Mouse (Mus musculus): Measurements from ENCODE around the gene Oser1. TPM values are rescaled to one million over a fixed set of nuclear protein-coding genes. Genes with fewer than 3 reads are reported as not detected.

Gene Oser1
- total and polyA plus RNA-seq, 3 experiments: 29.0 to 44.9 (median 38.1) TPM

GRCm38 (mm10) chr2:163372627-163373026 lies 51.9 kb downstream of the Oser1 start:
- dilution Hi-C loops (cut with MboI; ENCODE audit: extremely low pct_ligation_motif_present, extremely low pct_unique_long_range_greater_than_20kb, low sequenced_read_pairs) (no loop called here), in situ Hi-C loops (cut with MboI; ENCODE audit: low pct_ligation_motif_present, low pct_unique_long_range_greater_than_20kb, low sequenced_read_pairs) (no loop called here)
- H3K9me3 ChIP-seq (replicated peaks; ENCODE audit: low read length): peaks cover 4% of the 10 kb centered on the region
- H3K79me2 ChIP-seq (replicated peaks; ENCODE audit: control insufficient read depth, extremely low read depth, insufficient read depth, poor library complexity, severe bottlenecking): no peaks in the 10 kb centered on the region
- H3K9ac ChIP-seq (ENCODE audit: insufficient read depth, low read depth): no peak overlapping the region
- TF ChIP-seq GABPA (IDR thresholded peaks at IDR 0.05; ENCODE audit: insufficient replicate concordance, low read depth, low read length) (no peak), ETS1 (conservative IDR thresholded peaks at IDR 0.05; ENCODE audit: low read depth, low read length) (no peak), NRF1 (IDR thresholded peaks at IDR 0.05; ENCODE audit: low read depth, low read length) (no peak), MAZ (IDR thresholded peaks at IDR 0.05; ENCODE audit: low read depth, low read length) (no peak), POLR2A (IDR thresholded peaks at IDR 0.05; ENCODE audit: low read depth, low read length) (no peak), ZC3H11A (IDR thresholded peaks at IDR 0.05; ENCODE audit: low read depth, low read length) (no peak), ZKSCAN1 (IDR thresholded peaks at IDR 0.05; ENCODE audit: borderline replicate concordance, low read depth, low read length) (no peak), TCF12 (IDR thresholded peaks at IDR 0.05; ENCODE audit: low read depth, low read length) (no peak), SMC3 (IDR thresholded peaks at IDR 0.05; ENCODE audit: low read depth, low read length) (no peak), MAX (IDR thresholded peaks at IDR 0.05; ENCODE audit: low read length) (no peak), BHLHE40 (IDR thresholded peaks at IDR 0.05; ENCODE audit: low read depth, low read length) (no peak), RCOR1 (conservative IDR thresholded peaks at IDR 0.05; ENCODE audit: low read depth, low read length) (no peak)
- DNase-seq (ENCODE audit: extremely low read depth): no peak
- H3K4me3 ChIP-seq (replicated peaks in 1 of 3; ENCODE audit: low read depth in 2 of 3, low read length in 2 of 3, poor library complexity in 1 of 3): no peak overlapping the region
- H3K27ac ChIP-seq (ENCODE audit: insufficient read depth, low read depth): no peak overlapping the region
- H3K4me2 ChIP-seq (ENCODE audit: insufficient read depth, low read depth, poor library complexity, severe bottlenecking): no peak overlapping the region
- H3K4me1 ChIP-seq (ENCODE audit: control insufficient read depth in 1 of 2, insufficient read depth in 2 of 2): peaks cover 0 to 3% of the 10 kb centered on the region in 2 experiments; a peak in 1 of 4 replicates
- H3K27me3 ChIP-seq (replicated peaks): peaks cover 75% of the 10 kb centered on the region
- H3K36me3 ChIP-seq (replicated peaks in 1 of 2; ENCODE audit: control insufficient read depth in 1 of 2, insufficient read depth in 1 of 2, low read length in 1 of 2): no peaks in the 10 kb centered on the region

- Histone ChIP-seq H3K27me3 (replicated peaks) (peaks cover 79% of the 10 kb centered on the region), H3K4me1 (ENCODE audit: control insufficient read depth in 1 of 2, insufficient read depth in 2 of 2) (no peaks in the 10 kb centered on the region), H3K4me3 (replicated peaks in 1 of 3; ENCODE audit: low read depth in 2 of 3, low read length in 2 of 3, poor library complexity in 1 of 3) (no peak overlapping the region), H3K9me3 (replicated peaks; ENCODE audit: low read length) (no peaks in the 10 kb centered on the region), H3K9ac (ENCODE audit: insufficient read depth, low read depth) (no peak overlapping the region), H3K36me3 (replicated peaks in 1 of 2; ENCODE audit: control insufficient read depth in 1 of 2, insufficient read depth in 1 of 2, low read length in 1 of 2) (no peaks in the 10 kb centered on the region), H3K79me2 (replicated peaks; ENCODE audit: control insufficient read depth, extremely low read depth, insufficient read depth, poor library complexity, severe bottlenecking) (no peaks in the 10 kb centered on the region), H3K4me2 (ENCODE audit: insufficient read depth, low read depth, poor library complexity, severe bottlenecking) (no peak overlapping the region), H3K27ac (ENCODE audit: insufficient read depth, low read depth) (no peak overlapping the region)
- dilution Hi-C loops (cut with MboI; ENCODE audit: extremely low pct_ligation_motif_present, extremely low pct_unique_long_range_greater_than_20kb, low sequenced_read_pairs): no loop called here
- no peak for DNase-seq (ENCODE audit: extremely low read depth)
- in situ Hi-C loops (cut with MboI; ENCODE audit: low pct_ligation_motif_present, low pct_unique_long_range_greater_than_20kb, low sequenced_read_pairs): no loop called here
- TF ChIP-seq ELF1 (IDR thresholded peaks at IDR 0.05; ENCODE audit: low read depth, low read length) (no peak), IRF4 (IDR thresholded peaks at IDR 0.05; ENCODE audit: low read depth, low read length) (no peak), JUND (conservative IDR thresholded peaks at IDR 0.05; ENCODE audit: low read depth, low read length) (no peak), BHLHE40 (IDR thresholded peaks at IDR 0.05; ENCODE audit: low read depth, low read length) (no peak), USF1 (IDR thresholded peaks at IDR 0.05; ENCODE audit: low read depth, low read length) (no peak), HCFC1 (IDR thresholded peaks at IDR 0.05; ENCODE audit: low read depth, low read length) (no peak), PAX5 (IDR thresholded peaks at IDR 0.05; ENCODE audit: low read length) (no peak), CHD2 (IDR thresholded peaks at IDR 0.05; ENCODE audit: low read length) (no peak), ETS1 (conservative IDR thresholded peaks at IDR 0.05; ENCODE audit: low read depth, low read length) (no peak), MYC (IDR thresholded peaks at IDR 0.05; ENCODE audit: low read depth, low read length) (no peak), RAD21 (IDR thresholded peaks at IDR 0.05; ENCODE audit: low read depth, low read length) (no peak), ZNF384 (IDR thresholded peaks at IDR 0.05; ENCODE audit: low read depth, low read length) (no peak), MEF2A (IDR thresholded peaks at IDR 0.05; ENCODE audit: borderline replicate concordance, low read depth, low read length) (no peak), GABPA (IDR thresholded peaks at IDR 0.05; ENCODE audit: insufficient replicate concordance, low read depth, low read length) (no peak), ZC3H11A (IDR thresholded peaks at IDR 0.05; ENCODE audit: low read depth, low read length) (no peak), TCF12 (IDR thresholded peaks at IDR 0.05; ENCODE audit: low read depth, low read length) (no peak), E2F4 (IDR thresholded peaks at IDR 0.05; ENCODE audit: insufficient replicate concordance, low read depth, low read length) (no peak), MAZ (IDR thresholded peaks at IDR 0.05; ENCODE audit: low read depth, low read length) (no peak), CTCF (conservative IDR thresholded peaks at IDR 0.05 in 1 of 2, IDR thresholded peaks at IDR 0.05 in 1 of 2; ENCODE audit: low read depth in 2 of 2, low read length in 2 of 2) (no peak), RCOR1 (conservative IDR thresholded peaks at IDR 0.05; ENCODE audit: low read depth, low read length) (no peak)
Observed at GRCm38 (mm10) chr2:163370175-163370574, 54.3 kb downstream of the Oser1 start.

Data from CH12.LX (cell line).